Mouse (Mus musculus) lung, postnatal 10 days (tissue): ENCODE results near the gene Gsap.
"Not testable (repeated sequence)": the region's sequence is repeated elsewhere in the genome, so short reads cannot be mapped to it uniquely, and the experiment has no call there.

Source experiments
- DNase-seq: peaks from one replicate; pipeline ENCODE4 v3.0.0; 2021

Gsap gene

DNA sequence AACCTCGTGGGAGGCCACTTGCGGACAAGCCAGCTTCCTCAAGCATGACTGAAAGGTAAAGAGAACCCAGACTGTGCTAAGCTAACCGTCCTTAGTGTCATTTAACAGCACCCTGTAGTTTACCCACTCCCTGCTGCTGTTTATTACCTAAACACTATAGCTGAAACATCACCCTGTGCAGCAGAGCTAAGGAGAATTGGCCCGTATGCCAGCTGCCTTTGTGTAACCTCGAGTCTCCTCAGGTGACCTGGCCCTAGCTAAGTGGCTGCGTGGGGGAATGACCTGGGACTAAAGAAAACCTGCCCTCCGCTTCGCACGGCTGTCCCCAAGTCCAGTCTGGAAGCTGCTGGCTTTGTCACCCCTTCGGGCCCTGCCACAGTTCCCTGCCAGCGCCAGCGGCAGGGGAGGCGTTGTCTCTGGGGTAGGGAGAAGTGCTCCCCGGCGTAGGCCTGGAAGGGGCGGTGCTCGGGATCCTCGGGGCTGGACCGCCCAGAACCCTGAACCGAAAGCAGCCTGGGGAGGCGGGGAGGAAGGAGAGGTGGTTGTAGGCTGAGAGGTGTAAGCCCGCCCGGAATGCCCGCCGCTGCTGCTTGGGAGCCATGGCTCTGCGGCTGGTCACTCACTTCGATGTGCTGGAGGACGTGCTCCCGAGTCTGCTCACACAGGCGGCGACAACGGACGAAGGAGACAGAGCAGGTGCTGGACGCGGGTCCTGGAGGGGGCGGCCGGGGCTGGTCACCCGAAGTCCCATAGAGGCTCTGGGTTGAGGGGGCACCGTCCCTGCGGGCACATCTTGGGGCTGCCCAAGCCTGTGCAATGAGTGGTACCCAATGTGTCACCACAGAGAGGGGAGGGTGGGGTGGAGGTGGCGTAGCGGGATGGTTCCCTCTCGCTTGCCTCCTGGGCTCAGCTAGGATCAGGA is at the start of gene Gsap:
Gene Gsap (plus strand): TSS at position 492 of the 922 bp plus-strand sequence.
- peak; percentile 88 for DNase-seq

DNA sequence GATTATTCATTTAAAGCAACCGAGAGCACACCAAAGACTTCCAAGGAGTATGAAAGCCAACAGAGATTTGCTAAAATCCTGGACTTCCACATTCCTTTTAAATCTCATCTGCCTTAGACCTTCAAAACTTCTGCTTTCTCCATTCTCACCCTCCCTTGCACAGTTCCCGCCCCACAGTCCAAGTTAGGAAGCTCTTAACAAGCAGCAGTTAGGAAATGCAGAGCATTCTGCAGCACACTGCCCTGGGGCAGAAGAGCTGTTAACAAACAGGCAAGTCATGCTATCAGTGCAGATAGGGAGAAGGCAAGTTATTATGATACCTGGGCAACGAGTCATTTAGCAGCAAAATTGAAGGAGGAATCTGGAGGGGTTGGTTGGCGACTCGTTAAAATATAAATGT is 49.5 kb upstream of the Gsap start:
- DNase-seq, result peak; percentile 4

DNA sequence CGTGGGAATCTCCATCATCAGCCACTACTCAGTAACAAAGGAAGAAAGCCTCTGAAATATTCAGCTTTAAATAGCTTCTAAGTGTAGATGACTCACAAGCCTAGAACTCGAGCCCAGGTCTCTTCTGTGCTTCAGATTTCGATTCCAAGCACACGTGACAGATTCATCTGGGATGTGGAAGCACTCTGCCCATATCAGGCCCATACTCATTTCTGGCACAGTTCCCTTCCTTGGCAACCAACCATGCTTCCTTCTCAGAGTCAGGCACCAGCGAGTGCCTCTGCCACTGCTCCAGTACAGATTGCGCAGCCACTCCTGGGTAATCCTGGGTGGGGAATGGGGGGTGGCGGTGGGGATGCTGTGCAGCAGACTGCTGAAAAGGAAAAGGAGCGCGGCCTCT is 46.5 kb upstream of the Gsap start:
- peak; percentile 73 for DNase-seq

DNA sequence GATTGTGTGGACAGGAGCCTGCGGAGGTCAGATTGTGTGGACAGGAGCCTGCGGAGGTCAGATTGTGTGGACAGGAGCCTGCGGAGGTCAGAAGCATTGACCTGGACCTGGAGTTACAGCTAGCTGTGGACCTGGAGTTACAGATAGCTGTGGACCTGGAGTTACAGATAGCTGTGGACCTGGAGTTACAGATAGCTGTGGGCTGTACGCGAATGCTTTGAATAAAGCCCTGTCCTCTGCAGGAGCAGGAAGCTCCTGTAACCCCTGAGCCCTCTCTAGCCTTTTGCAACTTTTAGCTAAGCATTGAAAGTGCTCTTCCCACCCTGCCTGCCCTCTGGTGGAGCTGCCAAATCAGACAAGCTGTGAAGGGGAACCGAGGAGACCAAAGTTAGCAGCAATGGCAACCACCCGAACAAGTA is 44.9 kb upstream of the Gsap start:
- peak; percentile 68 for DNase-seq

DNA sequence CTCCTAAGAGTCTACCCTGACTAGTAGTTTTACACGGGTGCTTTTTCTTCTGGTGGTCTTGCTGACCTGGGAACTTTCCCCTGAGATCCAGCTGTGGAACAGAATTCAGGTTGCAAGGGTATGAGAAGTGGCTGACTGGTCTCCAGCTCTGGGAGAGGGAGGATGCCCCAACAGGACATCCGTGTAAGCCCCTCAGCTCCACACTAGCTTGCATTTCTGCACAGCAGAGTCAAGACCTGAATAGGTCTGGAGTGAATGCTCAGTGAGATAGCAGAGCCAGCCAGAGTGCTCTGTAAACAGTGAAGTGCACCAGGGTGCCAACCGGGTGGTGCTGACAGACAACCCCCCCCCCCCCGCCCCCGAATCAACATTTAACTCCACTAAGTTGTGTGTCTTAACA is 44.4 kb upstream of the Gsap start:
- no peak for DNase-seq

DNA sequence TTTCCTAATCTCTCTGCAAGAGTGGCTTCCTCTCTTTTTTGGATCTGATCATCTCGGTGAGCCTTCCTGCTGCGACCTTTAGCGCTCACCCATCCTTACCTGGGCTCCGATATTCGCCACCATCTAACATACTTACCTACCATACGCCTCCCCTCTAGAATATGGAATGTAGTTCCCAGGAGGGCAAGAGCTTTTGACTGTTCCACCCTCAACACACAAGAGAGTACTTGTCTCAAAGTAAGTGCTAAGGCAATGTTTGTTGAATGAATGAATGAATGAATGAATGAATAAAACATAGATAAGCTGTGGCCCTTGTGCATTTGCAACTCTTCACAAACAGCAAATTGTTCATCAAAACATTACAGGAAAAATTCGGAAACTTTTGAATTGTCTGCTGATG is 43.0 kb upstream of the Gsap start:
- no peak for DNase-seq

DNA sequence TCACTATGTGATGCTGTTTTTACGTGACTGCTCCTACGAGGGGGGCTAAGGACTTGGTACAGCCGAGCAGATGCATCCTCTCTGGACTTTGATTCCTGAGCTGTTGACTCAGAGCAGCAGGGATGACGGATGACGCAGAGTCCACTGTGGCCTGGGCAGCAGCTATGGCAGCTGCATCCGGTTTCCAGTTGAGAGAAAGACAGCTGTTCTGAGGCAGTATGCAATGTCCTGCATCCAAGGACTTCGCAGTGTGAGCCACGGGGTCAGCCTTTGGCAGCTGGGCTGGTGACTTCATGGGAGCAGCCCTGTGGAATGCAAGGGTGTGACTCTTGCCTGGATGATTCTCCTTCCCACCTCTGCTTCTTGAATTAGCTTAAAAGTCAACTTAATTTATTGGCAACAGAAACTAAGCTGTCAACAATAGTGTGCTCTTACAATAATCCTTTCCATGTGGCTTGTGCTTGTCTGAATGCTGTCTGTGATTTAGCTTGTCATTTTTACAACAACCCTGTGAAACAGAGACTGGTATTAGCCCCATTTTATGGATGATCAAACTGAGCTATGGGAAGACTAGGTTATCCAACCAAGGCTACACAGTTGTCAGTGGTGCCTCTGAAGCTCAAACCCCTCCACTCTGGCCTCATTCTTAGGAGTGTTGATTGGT is 41.4 kb upstream of the Gsap start:
- DNase-seq, result peak; percentile 72

DNA sequence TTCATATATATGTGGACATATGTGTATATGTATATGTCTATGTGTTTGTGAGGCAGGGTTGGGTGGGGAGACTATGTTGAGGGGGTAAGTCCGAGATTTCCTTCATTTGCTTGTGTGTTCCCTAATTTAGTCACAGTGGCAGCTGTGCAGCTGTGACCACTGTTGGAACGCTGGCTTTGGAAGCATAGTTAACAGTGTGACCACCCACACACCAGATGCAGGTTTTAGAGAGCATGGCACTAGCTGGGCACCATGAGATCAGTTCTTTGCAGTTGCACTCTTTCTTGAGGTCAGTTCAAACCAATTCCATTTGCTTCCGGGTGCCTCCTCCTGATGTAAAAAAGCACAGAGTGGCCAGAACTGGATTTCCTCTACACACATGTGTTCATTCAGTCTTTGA is 37.7 kb upstream of the Gsap start:
- no peak for DNase-seq

DNA sequence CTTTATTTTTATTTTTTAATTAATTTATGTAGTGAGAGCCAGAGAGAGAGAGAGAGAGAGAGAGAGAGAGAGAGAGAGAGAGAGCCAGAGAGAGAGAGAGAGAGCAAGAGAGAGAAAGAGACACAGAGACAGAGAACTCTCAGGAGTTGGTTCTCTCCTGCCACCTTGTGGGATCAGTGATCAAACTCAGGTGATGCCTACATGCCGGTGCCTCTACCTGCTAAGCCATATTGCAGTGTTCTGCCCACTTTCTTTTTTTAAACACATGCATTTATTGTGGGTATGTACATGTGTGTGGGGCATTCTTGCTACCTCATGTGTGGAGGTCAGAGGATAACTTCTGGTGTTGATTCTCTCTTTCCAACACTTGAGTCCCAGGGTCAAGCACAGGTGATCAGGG is 32.4 kb upstream of the Gsap start:
- no peak for DNase-seq

DNA sequence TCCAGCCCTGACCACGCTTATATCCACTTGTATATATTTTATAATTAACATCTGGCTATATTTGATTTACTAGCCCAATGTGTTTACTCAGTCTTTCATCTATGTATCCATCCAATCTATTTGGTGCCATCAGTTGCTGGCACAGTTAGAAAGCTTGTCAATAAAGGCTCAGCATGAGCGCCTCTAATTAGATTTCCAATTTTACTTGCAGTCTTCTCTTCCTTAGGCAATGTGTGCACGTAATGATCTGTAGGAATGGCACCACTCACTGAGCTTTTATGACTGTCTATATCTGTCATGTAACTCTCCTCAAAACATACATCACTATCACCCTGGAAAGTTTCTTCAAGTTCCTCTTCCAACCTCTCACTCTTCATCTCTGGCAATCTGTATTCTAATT is 29.3 kb upstream of the Gsap start:
- no peak for DNase-seq

DNA sequence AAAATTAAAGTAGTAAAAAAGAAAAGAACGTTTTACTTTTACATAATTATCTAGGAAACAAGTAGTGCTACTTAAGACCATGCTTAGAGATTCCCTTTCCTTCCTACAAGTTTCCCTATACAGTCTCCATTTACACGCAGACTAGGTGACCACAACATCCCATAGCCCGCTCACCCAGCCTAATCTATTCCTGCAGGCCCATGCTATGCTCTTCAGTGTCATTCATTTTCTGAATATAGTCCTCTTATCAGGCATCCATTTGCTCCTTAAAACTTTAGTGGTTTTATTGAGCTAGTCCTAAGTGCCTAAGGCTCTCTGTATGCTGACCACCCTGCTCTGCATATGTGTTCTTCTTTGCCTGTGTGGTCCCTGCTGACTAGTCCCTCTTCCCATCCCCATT is 26.5 kb upstream of the Gsap start:
- DNase-seq, result no peak

DNA sequence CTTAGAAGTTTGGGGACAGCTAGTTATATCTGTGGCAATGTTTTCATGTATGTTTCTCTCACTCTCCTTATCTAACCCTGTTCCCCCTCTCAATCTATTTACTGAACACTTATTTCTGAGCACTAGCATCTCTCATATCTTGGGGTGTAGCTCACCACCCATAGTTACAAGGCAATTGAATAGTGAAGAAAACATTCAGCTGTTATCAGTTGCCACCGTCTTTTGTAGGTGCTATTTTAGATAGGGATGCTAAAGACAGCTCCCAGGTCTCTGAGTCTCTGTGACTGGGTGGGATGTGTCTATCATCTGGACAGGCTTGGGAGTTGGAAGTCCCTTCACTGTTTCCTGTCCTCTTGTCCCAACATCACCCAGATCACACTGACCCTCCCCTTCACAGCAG is 25.3 kb upstream of the Gsap start:
- no peak for DNase-seq

DNA sequence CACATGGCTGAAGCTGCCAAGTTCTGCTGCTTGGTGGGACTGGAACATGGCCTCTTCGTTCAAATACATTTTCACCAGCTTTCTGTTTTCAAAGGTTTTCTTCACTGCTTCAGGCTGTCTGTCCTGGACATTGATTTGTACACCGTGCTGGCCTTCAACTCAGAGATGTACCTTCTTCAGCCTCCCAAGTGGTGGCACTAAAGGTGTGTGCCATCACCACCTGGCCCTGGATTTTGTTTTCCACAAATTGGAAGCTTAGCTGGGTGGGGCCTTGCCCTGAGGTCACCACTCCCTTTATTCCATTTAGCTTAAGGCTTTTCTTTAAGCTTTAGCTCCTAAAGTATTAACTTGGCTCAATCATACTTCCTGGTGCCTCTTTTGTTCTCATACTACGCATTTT is 22.6 kb upstream of the Gsap start:
- no peak for DNase-seq

DNA sequence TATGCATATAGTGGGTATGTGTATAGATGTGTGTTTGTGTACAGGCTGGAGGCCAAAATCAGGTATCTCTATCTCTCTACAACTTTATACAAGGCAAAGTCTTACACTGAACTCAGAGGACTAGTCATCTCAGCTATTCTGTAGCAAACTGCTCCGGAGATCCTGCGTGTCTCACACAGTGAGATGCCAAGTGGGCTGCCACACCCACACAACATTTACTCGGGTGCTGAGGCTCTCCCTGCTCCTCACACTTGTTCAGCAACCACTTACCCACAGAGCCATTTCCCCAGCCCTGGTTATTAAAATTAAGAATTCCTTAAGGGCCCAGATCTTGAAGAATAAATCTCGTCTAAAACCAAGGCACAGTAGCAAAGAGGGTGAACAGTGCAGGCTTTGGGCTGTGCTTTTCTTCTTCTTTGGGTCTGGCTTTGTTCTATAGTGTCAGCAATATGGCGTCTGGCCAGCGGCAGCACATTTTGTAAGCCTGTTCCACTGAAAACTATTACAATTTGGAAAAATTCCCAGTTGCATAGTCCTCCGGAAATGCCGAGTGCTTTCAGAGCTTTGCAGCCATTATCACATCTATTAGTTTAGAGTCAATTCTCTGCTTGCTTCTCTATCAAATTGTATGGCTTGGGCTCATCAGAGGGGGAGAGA is 17.2 kb upstream of the Gsap start:
- DNase-seq, result peak; percentile 53

DNA sequence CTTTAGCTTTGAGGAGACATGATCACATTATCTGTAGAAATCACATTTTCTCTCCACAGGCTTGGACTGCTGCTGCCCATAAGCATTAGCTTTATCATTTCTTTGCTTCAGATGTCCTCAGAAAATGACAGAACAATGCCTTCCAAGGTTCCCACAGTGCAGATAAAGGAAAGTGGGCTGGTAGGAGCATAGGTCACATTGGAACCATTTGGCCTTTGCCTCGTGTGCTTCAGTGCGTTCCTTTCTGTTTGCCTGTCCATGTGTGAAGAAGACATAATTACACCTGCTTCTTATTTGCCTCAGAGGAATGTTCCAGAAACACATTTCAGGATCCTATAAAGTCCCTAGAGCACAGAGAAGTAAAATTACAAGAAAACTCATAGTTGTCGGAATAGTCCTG is 16.7 kb upstream of the Gsap start:
- no peak for DNase-seq

DNA sequence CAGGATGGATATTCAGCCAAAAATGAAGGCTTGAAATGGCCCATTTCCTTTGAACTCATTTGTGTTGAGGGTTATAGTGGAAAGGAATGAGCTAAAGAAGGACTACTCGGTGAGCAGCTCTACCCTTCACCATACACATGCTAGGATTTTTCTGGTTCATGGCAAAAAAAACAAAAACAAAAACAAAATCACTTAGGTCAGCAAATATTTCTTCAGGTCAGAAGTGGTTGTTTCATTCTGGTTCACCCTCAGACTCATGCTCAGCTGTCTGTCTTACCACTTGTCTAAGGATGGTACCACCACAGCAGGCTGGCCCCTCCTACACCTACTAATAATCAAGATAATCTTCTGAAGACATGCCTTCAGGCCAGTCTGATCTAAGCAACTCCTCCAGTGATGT is 16.2 kb upstream of the Gsap start:
- no peak for DNase-seq

DNA sequence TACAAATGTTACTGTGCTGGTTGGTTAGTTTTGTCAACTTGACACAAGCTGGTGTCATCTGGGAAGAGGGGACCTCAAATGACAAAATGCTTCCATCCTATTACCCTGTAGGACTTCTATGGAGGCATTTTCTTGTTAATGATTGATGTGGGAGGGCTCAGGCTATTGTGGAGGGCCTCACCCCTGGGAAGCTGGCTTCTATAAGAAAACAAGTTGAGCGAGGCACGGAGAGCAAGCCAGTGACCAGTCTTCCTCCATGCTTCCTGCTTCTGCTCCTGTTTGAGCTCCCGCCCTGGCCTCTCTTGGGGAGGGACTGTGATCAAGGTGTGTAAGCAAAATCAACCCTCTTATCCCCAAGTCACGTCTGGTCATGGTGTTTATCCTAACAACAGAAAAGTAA is 15.6 kb upstream of the Gsap start:
- no peak for DNase-seq

DNA sequence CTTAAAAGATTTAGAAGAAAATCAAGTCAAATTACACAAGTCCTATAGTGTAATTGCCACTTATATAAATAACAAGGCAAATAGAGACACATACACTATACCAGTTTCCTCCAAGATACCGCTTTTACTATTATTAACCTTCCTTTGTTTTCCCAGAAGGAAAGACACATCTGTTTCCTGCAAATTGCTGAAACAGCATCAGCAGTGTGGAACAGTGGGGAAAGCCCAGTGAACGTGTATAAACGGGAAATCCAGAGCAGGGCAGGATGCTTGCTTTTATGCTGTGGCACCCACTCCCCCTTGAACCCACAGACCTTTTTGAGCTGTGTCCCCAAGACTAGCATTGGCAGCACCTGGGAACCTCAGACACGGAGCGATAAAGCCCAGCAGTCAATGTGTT is 15.2 kb upstream of the Gsap start:
- DNase-seq, result no peak

DNA sequence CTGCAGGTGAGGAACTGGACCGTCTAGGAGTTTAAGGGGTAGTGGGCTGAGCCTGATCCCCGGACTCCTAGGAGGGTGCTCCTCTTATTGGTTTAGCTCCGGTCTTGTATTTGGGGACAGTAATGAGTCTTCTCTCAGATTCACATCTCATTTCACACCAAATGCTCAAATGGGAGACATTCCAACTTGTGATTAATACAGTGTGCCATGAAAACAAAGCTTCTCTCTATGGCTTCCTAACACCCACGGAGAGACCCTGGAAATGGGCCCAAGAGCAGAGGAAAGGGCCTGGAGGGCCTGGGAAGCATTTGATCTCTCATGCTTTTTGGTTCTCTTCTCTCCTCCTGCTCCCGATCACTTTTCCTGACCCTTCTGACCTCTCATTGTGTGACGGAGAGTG is 14.7 kb upstream of the Gsap start:
- no peak for DNase-seq

DNA sequence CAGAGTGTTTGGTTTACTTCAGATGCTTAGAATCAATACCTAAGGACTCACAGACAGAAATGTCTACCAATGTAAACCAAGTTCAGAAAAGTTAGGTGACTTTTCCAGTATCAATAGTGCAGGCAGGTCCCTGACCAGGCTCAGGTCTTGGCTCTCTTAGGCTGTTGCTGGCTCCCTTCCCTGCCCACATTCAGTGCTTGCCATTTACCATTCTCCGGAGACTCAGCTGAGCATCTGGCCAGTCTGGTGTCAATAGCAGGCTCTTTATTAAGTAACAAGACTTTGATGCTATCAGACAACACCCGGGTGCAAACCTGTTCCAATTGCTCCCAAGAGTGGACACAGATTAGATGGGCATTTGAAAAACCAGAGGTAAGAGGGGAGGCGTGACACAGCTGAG is 13.7 kb upstream of the Gsap start:
- DNase-seq, result no peak

DNA sequence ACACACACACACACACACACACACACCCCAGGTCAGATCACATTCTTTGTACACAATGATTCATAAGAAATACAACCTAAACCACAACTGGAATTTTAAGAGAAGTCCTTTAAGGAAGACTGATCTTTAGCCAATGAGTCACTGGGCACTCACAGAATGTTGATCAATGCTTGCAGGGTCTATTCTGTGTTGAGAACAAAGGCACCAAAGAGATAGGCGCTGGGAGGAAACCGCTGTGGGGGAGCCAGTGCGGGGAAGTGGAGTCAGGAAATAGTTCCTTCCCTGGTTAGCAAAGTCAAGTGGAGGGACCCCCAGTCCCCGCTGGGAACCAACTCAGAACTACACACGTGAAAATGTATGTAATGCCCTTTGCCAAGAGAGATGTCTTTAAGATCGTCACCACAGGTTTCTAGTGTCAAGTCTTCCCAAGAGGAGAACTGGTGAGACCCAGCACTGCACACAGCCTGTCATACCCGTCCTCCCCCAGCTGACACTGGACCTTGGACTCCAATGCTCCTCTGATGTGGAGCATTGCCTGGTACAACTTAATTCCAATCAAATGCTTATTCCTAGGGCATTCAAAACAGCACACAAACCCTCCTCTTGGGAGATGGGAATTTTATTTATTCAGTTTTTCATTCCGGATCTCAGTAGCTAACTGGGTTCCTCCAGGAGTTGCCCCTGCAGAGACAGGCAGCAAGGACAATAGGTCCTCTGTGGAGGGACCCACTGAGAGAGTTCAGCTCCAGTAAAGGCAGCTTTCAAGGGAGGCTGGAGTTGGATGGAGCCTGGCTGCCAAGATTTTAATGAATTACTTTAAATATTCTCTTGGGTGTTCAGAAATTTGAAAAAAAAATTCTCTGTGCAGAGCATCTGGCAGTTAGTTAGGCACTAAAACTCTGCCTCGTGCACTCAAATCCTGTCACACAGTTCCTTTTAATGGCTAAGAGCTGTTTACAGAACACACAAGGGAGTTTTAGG is 10.6 kb upstream of the Gsap start:
- no peak for DNase-seq

DNA sequence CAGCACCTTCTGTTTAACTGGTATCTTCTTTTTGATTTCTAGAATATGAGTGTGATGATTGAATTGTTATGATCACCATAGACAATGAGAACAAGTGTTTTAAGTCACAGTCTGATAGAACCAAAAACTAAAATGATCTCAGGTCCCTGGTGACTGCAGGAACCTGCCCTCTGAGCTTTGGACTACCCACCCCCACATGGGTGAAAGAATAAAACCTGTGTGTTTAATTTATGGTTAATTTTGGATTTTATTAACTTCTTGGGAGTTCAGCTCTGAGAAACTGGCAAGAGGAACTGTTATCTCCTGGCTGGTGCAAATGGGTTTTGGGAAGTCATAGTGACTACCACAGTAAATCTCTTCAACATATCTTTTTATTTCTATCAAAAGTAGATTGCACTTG is 6.6 kb upstream of the Gsap start:
- no peak for DNase-seq

DNA sequence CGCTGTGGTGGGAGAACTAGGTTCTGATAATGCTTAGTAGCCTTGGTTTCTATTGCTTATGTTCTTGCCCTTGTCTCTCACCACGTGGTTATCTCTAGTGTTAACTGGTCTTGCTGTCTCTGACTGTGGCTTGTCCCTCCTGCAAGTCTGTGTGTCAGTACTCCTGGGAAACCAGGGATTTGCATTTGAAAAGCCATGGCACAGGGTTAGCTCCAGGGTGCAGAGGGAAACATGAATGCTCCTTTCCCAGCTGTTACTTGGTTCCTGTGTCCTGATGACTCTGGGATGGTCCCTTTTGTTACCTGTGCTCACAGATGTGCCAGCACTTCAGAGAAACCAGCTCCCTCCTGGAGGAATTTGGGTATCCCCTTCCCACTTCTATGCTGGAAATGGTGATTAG is 3.0 kb upstream of the Gsap start:
- not testable (repeated sequence) for DNase-seq
